Mouse (Mus musculus): ENCODE measurements around the gene Ppp1r27.
"Not testable (repeated sequence)": the region's sequence is repeated elsewhere in the genome, so short reads cannot be mapped to it uniquely, and the experiment has no call there.

The Ppp1r27 gene

GRCm38 (mm10) chr11:120518027-120518426 lies 32.9 kb downstream of the Ppp1r27 start:
- CTCF ChIA-PET: interaction anchor here (0.6 kb wide), 1 partner anchor 31 kb away, joined by 4 read pairs; no protein-coding TSS in a partner anchor

- CTCF ChIA-PET: no interaction called here
Observed at GRCm38 (mm10) chr11:120517147-120517546, 33.8 kb downstream of the Ppp1r27 start.

- CTCF ChIA-PET: interaction anchor here (0.5 to 0.7 kb wide), 6 partner anchors 9 to 67 kb away, joined by 3 to 11 read pairs (median 4); partner anchors contain the start of gene Gcgr
Observed at GRCm38 (mm10) chr11:120515611-120516010, 35.3 kb downstream of the Ppp1r27 start.

GRCm38 (mm10) chr11:120514262-120514661 lies 36.7 kb downstream of the Ppp1r27 start:
- CTCF ChIA-PET: not testable (repeated sequence)

- CTCF ChIA-PET: interaction anchor here (0.5 to 1.5 kb wide), 5 partner anchors 42 to 1245 kb away, joined by 4 to 8 read pairs (median 7); partner anchors contain the start of gene Gaa
Observed at GRCm38 (mm10) chr11:120512790-120513453, 38.0 kb downstream of the Ppp1r27 start.

GRCm38 (mm10) chr11:120510375-120511030 lies 40.4 kb downstream of the Ppp1r27 start:
- CTCF ChIA-PET: interaction anchor here (0.6 to 1.0 kb wide), 5 partner anchors 8 to 533 kb away, joined by 3 to 13 read pairs (median 4); no protein-coding TSS in a partner anchor

- CTCF ChIA-PET: interaction anchor here (0.6 to 1.0 kb wide), 2 partner anchors 14 to 533 kb away, joined by 3 to 13 read pairs; no protein-coding TSS in a partner anchor
Observed at GRCm38 (mm10) chr11:120509940-120510339, 41.0 kb downstream of the Ppp1r27 start.

- CTCF ChIA-PET: no interaction called here
Observed at GRCm38 (mm10) chr11:120508290-120508870, 42.6 kb downstream of the Ppp1r27 start.

GRCm38 (mm10) chr11:120507611-120508289 lies 43.2 kb downstream of the Ppp1r27 start:
- CTCF ChIA-PET: no interaction called here

- CTCF ChIA-PET: no interaction called here
Observed at GRCm38 (mm10) chr11:120506899-120507298, 44.0 kb downstream of the Ppp1r27 start.

- CTCF ChIA-PET: interaction anchor here (0.7 kb wide), 2 partner anchors 57 to 212 kb away, joined by 8 to 11 read pairs; no protein-coding TSS in a partner anchor
Observed at GRCm38 (mm10) chr11:120505661-120506060, 45.3 kb downstream of the Ppp1r27 start.

GRCm38 (mm10) chr11:120501701-120502100 lies 49.2 kb downstream of the Ppp1r27 start:
- CTCF ChIA-PET: no interaction called here

- CTCF ChIA-PET: no interaction called here
Observed at GRCm38 (mm10) chr11:120501018-120501417, 49.9 kb downstream of the Ppp1r27 start.

- CTCF ChIA-PET: no interaction called here
Observed at GRCm38 (mm10) chr11:120500357-120500756, 50.6 kb downstream of the Ppp1r27 start.
